Mouse (Mus musculus) left cerebral cortex, postnatal 4 days (tissue): ENCODE measurements around the gene Bcl2l10. TPM values are rescaled to one million over a fixed set of nuclear protein-coding genes. Genes with fewer than 3 reads are reported as not detected.

Source experiments
- DNase-seq: peaks from one replicate; pipeline ENCODE4 v3.0.0-alpha.2; 2022
- intact Hi-C: fragments of 180-260 bp; cut with DNase I; formaldehyde crosslinking; loops from one replicate; pipeline ENCODE4 v1.15.1; 2025
- total RNA-seq, 2 experiments: library from RNA; stranded (reverse); gene quantifications; 2 replicates each; pipeline ENCODE4 v1.2.3; 2021

Bcl2l10 gene
- total RNA-seq, 2 experiments from 2014 or later: 0.32 TPM; not detected in 1

DNA sequence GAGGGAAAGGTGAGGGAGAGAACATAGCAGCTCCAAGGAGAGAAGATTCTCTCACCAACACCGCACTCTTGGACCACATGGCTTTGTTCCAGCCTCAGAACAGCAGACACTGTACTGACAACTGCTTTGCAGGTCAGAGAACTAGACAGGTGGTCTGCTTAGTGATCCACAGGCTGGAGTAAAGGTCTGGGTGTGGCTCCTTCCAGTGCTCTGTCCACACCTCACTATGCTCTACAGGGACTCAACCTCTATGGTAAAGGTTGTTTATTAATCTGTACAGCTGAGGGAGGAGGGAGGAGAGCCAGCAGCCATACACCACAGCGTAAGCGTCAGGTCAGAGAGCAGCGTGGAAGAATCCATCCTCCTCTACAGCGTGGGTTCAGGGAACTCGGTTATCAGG lies 48.4 kb downstream of the Bcl2l10 start:
- no peak for DNase-seq
- intact Hi-C loops: no loop called here

DNA sequence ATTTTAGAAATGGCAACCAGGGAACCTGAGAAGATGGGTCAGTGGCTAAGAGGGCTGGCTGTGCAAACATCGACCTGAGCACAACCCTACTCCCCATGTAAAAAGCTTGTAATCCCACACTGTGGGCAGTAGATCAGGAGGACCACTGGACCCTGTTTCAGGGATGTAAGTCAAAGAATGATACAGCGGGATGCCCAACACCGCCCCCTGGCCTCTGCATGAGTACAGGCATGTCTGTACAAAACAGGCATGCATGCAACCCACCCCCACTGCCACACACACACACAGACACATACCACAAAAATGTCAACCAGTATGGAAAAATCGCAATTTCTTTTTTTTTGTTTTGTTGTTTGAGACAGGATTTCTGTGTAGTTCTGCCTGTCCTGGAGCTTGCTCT lies 51.5 kb downstream of the Bcl2l10 start:
- intact Hi-C loops: no loop called here
- DNase-seq: no peak

- DNase-seq: peak; percentile 21
- intact Hi-C loops: no loop called here
These were observed 53.1 kb downstream of the Bcl2l10 start for GRCm38 (mm10) chr9:75400639-75401038.

Other genes starting within 250 kb of the Bcl2l10 start
- under 1 TPM; 0.14 to 0.32 TPM for gene Myo5c, start 115.7 kb upstream of the Bcl2l10 start, total RNA-seq
- 10 to 100 TPM; 74.6 to 78.1 TPM for gene Gnb5, start 41.5 kb upstream of the Bcl2l10 start, total RNA-seq
- gene Mapk6, start 62.2 kb downstream of the Bcl2l10 start, total RNA-seq: 100 to 1,000 TPM; 108 to 111 TPM
- gene Leo1, start 93.8 kb downstream of the Bcl2l10 start, total RNA-seq: 10 to 100 TPM; 36.9 to 38.3 TPM
- 10 to 100 TPM; 85.0 to 96.1 TPM for gene Tmod3, start 211.9 kb downstream of the Bcl2l10 start, total RNA-seq